Mouse (Mus musculus) liver, adult 2 months (tissue): ENCODE measurements around the gene Nudt1. TPM values are rescaled to one million over a fixed set of nuclear protein-coding genes. Genes with fewer than 3 reads are reported as not detected.

ENCODE experiments used
- DNase-seq: peaks from one replicate; pipeline ENCODE4 v3.0.0-alpha.2; 2011; ENCODE audit warnings: low read depth, low spot score; ENCODE audit errors: extremely low read depth
- H3K27ac ChIP-seq: fragments of 200-500 bp; replicated peaks from 2 replicates; pipeline ENCODE4 v1.5.1; 2012; ENCODE audit warnings: low read depth, mild to moderate bottlenecking, control low read depth, inconsistent platforms, low read length; ENCODE audit not compliant: insufficient read depth
- H3K27me3 ChIP-seq: fragments of 200-500 bp; 2 replicates; pipeline ENCODE4 v1.6.1; 2012; ENCODE audit warnings: mild to moderate bottlenecking, moderate library complexity, low read length, inconsistent platforms; ENCODE audit not compliant: control insufficient read depth, insufficient read depth
- H3K36me3 ChIP-seq: fragments of 200-500 bp; 2 replicates; pipeline ENCODE4 v1.6.1; 2012; ENCODE audit warnings: low read length, inconsistent platforms; ENCODE audit not compliant: control insufficient read depth, insufficient read depth
- H3K4me1 ChIP-seq: fragments of 200-500 bp; 2 replicates; pipeline ENCODE4 v1.6.1; 2011; ENCODE audit warnings: low read length; ENCODE audit not compliant: control insufficient read depth, insufficient read depth
- H3K4me3 ChIP-seq: fragments of 200-500 bp; 2 replicates; pipeline ENCODE4 v1.5.1; 2011; ENCODE audit warnings: low read depth, mild to moderate bottlenecking, control low read depth, low read length, moderate library complexity; ENCODE audit not compliant: insufficient read depth
- H3K79me2 ChIP-seq: fragments of 200-500 bp; 2 replicates; pipeline ENCODE4 v1.6.1; 2012; ENCODE audit warnings: inconsistent platforms, mild to moderate bottlenecking, low read length, moderate library complexity; ENCODE audit not compliant: control insufficient read depth, insufficient read depth
- H3K9ac ChIP-seq: fragments of 200-500 bp; 2 replicates; pipeline ENCODE4 v1.6.1; 2012; ENCODE audit warnings: low read depth, mild to moderate bottlenecking, control low read depth, inconsistent platforms, low read length
- CTCF ChIP-seq: fragments of 200-500 bp; IDR thresholded peaks from 2 replicates; pipeline ENCODE4 v1.5.1; 2011; ENCODE audit warnings: low read depth, low read length, control low read depth
- POLR2A ChIP-seq: fragments of 200-500 bp; IDR thresholded peaks from 2 replicates; pipeline ENCODE4 v1.6.1; 2011; ENCODE audit warnings: low read length, control low read depth; ENCODE audit not compliant: insufficient read depth; ENCODE audit errors: extremely low read depth
- WGBS: fragments of 180-500 bp; shearing (Covaris S2); methylation state at CpG from one replicate; pipeline ENCODE4 v1.1.7; 2018; 5-methylcytosine and 5-hydroxymethylcytosine counted together
- polyA plus RNA-seq: library from polyadenylated mRNA; depleted of rRNA; stranded (reverse); fragments of >200 nt; gene quantifications from 2 replicates; pipeline ENCODE4 v1.2.3, GENCODE M21; 2012
- total RNA-seq: library from RNA; depleted of rRNA; stranded (reverse); fragments of >200 nt; gene quantifications from 2 replicates; pipeline ENCODE4 v1.2.3, GENCODE M21; 2014

The Nudt1 gene
- total and polyA plus RNA-seq, 2 experiments = 15.8 to 25.3 TPM

DNA sequence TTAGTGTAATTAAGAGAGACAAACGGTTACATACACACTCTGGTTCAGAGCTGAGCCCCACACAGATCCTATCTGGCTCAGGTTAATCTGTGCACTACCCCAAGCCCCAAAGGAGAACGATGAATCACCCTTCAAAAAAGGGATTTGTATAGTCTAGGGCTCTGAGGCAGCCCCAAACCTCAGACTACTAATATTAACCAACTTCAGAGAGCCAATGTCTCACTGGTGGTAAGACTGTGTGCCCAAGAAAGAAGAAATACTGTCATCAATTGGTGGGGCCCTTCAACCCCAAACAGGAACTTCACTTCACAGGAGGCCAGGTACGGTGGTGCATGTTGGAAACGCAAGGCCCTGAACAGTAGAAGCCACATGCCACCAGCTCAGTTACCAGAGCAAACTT lies 23.8 kb downstream of the Nudt1 start:
- WGBS = 94% methylated on average over 4 of the region's 4 CpGs
- no peak overlapping the region for H3K9ac ChIP-seq
- H3K36me3 ChIP-seq = peaks cover 5% of the 10 kb centered on the region; the same call in 1 of the 2 replicates
- H3K27ac ChIP-seq = no peak overlapping the region
- DNase-seq = no peak
- TF ChIP-seq CTCF = no peak
- no peak for TF ChIP-seq POLR2A
- no peaks in the 10 kb centered on the region for H3K79me2 ChIP-seq
- H3K4me3 ChIP-seq = no peak overlapping the region
- no peaks in the 10 kb centered on the region for H3K27me3 ChIP-seq
- no peaks in the 10 kb centered on the region for H3K4me1 ChIP-seq

DNA sequence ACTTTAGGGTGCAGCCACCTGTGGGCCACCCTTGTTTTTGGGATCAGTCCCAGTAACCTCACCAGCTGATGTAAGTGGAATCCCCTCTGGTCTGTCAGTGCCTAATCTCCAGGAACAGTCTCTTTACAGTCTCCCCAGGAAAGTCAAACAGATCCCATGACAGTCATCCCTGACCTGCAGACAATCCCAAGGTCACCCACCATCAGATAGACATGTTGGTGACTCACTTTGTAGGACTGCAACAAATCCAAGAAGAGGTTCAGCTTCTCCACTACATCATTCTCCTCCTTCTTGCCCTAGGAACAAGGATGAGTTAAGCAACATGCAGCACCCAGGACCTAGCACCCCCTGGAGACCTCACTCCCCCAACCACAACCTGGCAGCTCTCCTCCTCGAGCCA lies 24.6 kb downstream of the Nudt1 start:
- 79% methylated on average over 1 of the region's 1 CpGs for WGBS
- Histone ChIP-seq H3K27me3 (no peaks in the 10 kb centered on the region), H3K36me3 (peaks cover 7% of the 10 kb centered on the region; the same call in 1 of the 2 replicates), H3K79me2 (no peaks in the 10 kb centered on the region), H3K9ac (no peak overlapping the region), H3K27ac (no peak overlapping the region), H3K4me3 (no peak overlapping the region), H3K4me1 (no peaks in the 10 kb centered on the region)
- no peak for DNase-seq
- TF ChIP-seq CTCF = no peak
- TF ChIP-seq POLR2A = no peak

DNA sequence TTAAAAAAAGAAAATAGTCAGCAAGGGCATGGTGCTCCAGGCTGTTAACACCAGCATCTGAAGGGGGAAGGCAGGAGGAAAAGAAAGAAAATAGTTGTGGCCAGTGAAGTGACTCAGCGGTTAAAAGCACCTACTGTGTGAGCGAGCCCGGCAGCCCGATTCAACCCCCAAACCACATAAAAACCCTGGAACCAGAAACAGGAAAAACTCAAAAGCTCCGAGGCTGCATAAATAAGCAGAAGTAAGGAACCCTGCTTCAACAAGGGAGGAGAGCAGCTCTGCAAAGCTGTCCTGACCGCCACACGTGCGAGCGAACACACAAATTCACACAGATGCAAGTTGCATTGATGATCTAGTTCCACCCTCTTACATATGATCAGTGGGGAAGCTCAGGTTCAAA lies 28.4 kb downstream of the Nudt1 start:
- H3K9ac ChIP-seq = no peak overlapping the region
- no peaks in the 10 kb centered on the region for H3K79me2 ChIP-seq
- H3K27ac ChIP-seq = no peak overlapping the region
- no peak for TF ChIP-seq CTCF
- H3K4me1 ChIP-seq = no peaks in the 10 kb centered on the region
- no peak overlapping the region for H3K4me3 ChIP-seq
- 86% methylated on average over 9 of the region's 9 CpGs for WGBS
- no peaks in the 10 kb centered on the region for H3K27me3 ChIP-seq
- DNase-seq = no peak
- H3K36me3 ChIP-seq = peaks cover 17% of the 10 kb centered on the region; the same call in 1 of the 2 replicates

DNA sequence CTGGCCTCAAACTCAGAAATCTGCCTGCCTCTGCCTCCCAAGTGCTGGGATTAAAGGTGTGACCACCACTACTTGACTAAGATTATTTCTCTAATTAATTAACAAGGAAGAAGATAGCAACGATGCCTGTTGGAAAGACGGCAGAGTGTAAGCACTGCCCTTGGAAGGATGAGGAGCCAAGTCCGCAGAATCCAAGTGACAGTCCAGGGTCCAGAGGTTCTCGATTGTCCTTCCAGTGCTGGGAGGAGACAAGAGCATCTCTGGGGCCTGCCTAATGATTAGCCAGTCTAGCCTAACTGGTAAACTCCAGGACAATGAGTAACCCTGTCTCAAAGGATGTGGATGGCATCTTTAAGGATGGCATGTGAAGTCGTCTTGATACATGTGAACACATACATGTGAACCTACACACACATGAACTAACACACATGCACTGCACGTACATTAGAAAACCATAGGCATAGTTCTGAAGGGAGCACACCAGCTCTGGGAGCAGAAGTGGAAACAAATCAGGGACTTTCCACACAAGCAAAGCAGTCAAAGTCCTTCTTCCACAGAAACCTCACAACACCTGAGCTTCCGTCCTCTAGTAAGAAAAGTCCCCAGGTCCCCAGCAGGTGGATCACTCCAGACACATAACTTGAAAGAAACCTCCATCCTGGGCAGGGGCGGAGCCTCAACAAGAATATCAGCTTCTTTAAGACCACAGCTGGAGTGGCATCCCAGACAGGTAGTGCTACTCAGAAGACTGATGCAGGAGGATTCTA lies 29.5 kb downstream of the Nudt1 start:
- no peaks in the 10 kb centered on the region for H3K79me2 ChIP-seq
- no peaks in the 10 kb centered on the region for H3K27me3 ChIP-seq
- no peak overlapping the region for H3K4me3 ChIP-seq
- WGBS = 87% methylated on average over 8 of the region's 8 CpGs
- TF ChIP-seq POLR2A = no peak
- no peak for TF ChIP-seq CTCF
- no peak overlapping the region for H3K27ac ChIP-seq
- H3K9ac ChIP-seq = no peak overlapping the region
- H3K4me1 ChIP-seq = no peaks in the 10 kb centered on the region
- H3K36me3 ChIP-seq = peaks cover 22% of the 10 kb centered on the region; the same call in 1 of the 2 replicates
- DNase-seq = no peak

DNA sequence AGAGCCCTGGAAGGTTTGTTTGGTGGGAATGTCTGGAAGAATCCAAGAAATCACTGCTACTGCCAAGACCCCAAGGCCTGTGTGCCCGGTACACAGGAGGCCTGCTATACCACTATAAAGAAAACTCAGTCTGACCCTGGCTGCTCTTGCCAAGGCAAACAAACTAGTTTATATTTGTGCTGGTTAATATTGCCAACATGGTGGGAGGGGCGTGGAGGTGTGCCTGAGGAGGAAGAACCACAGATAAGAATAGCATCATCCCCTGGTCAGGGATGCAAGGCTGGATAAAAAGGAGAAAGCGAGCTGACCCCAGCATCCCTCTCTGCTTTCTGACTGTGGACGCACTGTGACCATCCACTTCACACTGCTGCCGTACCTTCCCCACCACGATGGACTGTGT lies 30.9 kb downstream of the Nudt1 start:
- DNase-seq = no peak
- no peaks in the 10 kb centered on the region for H3K4me1 ChIP-seq

DNA sequence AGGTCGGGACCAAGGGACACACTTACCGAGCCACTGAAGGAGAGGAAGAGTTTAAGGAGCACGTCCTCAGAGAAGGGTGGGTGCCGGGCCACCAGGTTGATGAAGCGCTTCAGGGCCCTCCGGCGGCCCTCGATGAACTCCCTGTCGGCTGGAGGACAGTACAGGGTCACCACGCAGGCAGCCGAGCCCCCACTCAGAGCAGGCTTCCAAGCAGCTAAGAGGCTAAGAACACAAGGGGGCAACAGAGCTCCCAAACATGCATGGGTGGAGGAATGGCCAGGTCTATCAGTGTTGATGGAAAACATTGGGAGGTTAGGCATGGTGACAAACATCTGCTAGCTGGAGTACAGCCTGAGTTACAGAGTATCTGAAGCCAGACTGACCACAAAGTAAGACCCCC lies 34.5 kb downstream of the Nudt1 start:
- TF ChIP-seq POLR2A = no peak
- peak; percentile 14; the same call in 1 of the 2 replicates for TF ChIP-seq CTCF
- no peaks in the 10 kb centered on the region for H3K4me1 ChIP-seq
- no peak overlapping the region for H3K4me3 ChIP-seq
- no peaks in the 10 kb centered on the region for H3K27me3 ChIP-seq
- no peaks in the 10 kb centered on the region for H3K79me2 ChIP-seq
- no peak overlapping the region for H3K9ac ChIP-seq
- peaks cover 24% of the 10 kb centered on the region; the same call in 1 of the 2 replicates for H3K36me3 ChIP-seq
- no peak overlapping the region for H3K27ac ChIP-seq
- DNase-seq = no peak
- 93% methylated on average over 11 of the region's 11 CpGs for WGBS

More for the DNA sequence above, 30.9 kb downstream of the Nudt1 start:
- no peak overlapping the region for H3K4me3 ChIP-seq
- TF ChIP-seq CTCF (no peak), POLR2A (no peak)
- H3K27me3 ChIP-seq = no peaks in the 10 kb centered on the region
- H3K9ac ChIP-seq = no peak overlapping the region
- no peaks in the 10 kb centered on the region for H3K79me2 ChIP-seq
- H3K36me3 ChIP-seq = peaks cover 22% of the 10 kb centered on the region; the same call in 1 of the 2 replicates
- H3K27ac ChIP-seq = no peak overlapping the region
- whole genome bisulfite sequencing = 84% methylated on average over 6 of the region's 6 CpGs
